Mouse (Mus musculus): ENCODE results near the gene Hoxd4.

GRCm38 (mm10) chr2:74666411-74666810 is 45.3 kb upstream of the Hoxd4 start:
- TF ChIP-seq USF1 (IDR thresholded peaks at IDR 0.05; ENCODE audit: low read depth) (no peak), TCF12 (IDR thresholded peaks at IDR 0.05; ENCODE audit: insufficient read depth, poor library complexity, severe bottlenecking) (no peak), MYOG (IDR thresholded peaks at IDR 0.05; ENCODE audit: control insufficient read depth in 1 of 3, insufficient read depth in 1 of 3, insufficient read length in 2 of 3, low read depth in 2 of 3) (no peak), POLR2A (IDR thresholded peaks at IDR 0.05; ENCODE audit: insufficient read length, low read depth) (no peak), E2F4 (IDR thresholded peaks at IDR 0.05; ENCODE audit: insufficient read depth) (no peak), MAX (IDR thresholded peaks at IDR 0.05; ENCODE audit: low read depth) (no peak)

All from myocyte (in vitro differentiated cells).